Mouse (Mus musculus): ENCODE data around the gene Fbxl17.

Fbxl17 gene

DNA sequence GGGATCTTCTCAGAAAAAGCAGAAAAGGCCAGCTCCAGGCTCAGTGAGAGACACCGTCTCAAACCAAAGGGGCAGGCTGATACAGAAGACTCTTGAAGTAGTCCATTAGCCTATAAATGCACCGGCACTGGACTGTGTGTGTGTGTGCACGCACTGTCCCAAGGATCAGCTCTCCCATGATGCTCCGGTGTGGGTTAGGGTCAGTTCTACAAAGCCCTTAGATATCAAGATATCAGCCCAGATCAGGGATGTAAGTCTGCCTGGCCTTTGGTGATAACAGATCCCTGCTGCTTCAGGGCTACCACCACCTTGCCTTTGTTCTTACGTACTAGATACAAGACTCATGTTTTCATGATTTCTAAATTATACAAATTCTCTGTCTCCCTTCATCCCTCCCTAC lies 294.5 kb downstream of the Fbxl17 start:
- no peak for DNase-seq

DNA sequence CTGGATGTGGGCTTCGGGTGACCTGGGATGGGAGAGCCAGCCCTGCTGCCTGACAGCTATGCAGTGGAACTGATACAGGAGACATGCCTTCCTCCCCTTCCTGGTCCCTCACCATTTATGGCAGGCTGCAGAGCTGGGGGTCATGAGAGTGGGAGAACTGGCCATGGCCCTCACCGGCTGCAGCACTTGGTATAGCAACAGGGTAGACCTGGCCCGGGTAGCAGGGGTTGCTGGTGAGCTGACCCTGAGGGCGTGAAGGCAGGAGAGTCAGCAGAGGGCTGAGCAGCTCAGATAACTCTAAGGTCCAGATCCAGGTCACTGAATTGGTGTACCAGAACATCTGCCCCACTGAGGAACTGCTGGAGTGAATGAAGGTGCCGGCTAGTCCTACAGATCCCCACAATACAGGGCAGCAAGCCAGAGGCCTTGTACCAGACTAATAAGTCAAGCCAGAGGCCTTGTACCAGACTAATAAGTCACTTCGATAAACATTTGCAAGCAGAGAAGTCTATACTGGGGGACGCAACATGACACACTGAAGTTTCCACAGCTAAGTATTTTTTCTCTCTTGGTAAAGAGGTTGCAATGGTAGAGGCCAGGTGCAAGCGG lies 296.1 kb downstream of the Fbxl17 start:
- DNase-seq = no peak

DNA sequence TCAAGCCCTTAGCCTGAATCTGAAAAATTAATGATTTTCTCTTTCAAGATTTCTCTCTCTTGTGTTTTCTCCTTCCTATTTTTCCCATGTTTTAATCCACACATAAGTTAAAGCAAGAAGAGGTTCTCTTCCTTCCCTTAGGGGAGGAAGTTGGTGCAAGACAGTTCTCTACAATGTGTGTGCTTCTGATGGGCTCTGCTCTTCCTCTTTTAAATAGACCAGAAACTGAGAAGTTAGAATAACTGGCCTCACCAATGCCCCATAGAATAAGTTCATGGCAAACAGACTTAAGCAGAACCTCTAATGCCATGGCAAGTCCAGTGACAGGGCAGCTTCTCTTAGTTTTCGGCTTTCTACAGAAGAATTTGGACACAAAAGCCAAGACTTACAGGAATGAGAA lies 301.1 kb downstream of the Fbxl17 start:
- no peak for DNase-seq

DNA sequence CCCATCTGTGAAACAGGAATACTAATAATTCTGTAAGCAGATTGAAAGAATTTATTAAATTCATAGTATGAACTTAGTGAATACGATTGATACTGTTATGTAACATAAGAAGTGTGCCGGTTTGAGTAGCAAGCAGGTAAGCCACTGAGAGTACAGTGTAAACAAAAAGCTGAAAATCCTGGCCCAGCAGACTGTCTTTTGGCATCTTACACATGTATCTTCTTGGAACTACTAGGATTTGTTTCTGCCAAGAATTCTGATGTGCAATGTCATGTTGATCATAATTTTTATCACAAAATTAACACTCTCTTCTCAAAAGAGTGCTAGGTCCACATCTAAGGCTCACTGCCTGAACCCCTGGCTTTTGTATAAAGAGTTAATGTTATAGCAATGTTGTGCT lies 304.3 kb downstream of the Fbxl17 start:
- DNase-seq = no peak

DNA sequence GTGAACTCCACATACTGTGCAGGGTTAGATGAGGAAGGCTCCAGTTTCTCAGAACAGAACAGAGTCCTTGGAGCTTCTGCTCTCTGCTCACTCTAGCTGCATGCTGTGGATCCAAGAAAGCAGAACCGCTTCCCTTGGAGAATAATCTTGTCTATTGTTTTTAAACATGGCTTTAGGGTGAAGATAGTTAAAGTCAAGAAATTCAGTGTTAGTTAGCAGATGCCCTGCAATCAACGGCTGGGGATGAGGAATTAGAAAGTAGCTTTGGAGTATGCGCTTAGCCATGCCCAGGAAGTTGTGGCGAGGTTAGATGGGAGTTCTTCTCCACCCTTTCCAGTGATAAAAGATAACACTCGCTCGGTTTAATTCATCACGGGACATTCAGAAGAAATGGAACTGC lies 306.6 kb downstream of the Fbxl17 start:
- no peak for DNase-seq

DNA sequence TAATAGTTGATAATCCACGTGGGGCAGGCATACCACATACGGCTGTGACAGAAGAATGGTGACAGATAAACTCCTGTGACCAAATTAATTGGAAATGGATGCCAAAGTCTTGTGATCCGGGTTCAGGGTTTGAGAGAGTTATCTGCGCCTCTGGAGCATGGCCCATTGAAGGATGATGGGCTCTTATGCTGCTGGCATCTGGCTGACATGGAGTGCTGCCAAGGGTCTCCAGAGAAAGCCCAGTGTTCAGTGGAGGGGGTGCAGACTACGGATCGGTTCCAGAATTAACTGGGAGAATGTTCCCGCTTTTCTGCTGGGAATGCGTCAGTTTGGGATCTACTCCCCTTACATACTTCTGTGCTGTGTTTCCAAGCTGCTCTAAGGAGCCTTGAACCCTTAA lies 308.5 kb downstream of the Fbxl17 start:
- DNase-seq = no peak

DNA sequence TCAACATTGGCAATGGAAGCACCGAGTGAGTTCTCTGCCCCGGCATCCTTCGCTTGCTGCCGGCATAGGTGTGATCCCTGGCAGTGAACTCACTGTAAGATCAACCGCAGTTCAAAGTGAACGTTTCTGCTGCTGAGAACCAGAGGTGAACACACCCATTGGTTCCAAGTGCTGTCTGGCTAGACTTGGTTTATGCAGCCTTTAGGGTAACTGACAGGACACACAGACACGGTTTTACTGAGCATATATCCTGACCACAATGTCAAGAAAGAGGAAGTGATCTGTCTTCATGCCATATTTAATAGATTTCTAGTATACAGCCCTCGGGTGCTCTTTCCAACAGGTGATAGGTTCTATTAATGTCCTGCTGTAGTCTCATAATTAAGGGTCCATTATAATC lies 310.5 kb downstream of the Fbxl17 start:
- no peak for DNase-seq

DNA sequence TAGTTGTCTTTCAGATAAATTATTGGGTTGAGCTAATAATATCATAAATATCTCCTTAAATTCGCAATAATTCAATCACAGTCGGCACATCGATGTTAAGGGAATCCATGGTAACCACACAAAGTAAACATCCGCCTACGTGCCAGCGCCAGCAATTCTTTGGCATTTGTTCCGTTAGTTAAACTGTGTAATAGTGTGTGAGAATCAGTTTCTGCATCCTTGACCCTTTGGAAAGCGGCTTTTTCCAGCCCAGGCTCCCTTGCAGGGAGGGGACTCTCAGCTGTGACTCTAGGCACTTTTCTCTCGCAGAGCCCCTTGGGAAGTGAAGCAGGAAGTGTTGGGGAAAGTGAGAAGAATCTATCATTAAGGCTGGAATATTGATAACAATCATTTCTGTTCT lies 314.3 kb downstream of the Fbxl17 start:
- peak; percentile 12 to 36 for DNase-seq

DNA sequence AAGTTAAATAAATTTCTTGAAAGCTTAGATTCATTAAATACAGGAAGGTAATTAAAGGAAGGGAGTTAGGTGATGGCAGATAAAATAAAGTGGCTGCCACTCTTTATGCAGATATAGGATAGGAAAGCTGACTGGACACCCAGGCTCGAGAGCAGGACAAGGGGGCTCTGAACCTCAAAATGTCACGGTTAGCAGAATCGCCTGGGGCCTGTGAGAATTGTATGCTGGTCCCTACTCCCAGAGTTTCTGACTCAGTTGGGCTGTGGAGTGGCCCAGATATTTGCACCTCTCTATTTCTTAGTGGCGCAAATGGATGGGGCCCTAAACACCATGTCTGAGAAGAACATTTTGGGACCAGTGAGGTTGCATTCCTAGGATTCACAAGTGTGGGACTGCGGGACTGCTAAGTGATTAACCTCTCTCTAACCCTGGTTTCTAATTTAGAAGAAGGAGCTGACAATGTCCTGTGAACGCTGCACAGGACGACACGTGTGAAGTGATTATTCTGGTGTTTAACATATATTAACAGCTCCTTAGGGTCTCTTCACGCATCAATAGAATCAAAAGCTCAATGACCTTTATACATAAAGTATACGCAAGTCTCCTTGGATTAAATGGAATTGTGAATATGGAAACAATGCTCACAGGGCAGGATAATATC lies 314.8 kb downstream of the Fbxl17 start:
- DNase-seq = no peak

DNA sequence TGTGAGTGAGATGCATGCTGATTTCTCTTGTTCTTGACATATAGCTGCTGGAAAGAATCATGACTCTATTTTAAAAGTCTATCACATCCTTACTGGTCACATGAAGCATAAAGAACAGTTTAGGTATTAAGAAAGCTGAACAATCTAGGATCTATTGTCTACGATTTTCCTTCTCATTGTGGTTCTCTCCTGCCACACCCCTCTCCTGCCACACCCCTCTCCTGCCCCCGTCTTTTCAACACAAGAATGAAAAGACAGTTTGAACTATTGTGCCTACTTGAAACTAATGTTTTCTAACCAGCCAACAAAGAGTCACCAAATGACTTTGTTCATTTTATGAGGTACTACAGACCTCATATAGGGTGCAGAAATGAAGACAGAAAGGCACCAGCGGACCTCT lies 316.4 kb downstream of the Fbxl17 start:
- no peak for DNase-seq

DNA sequence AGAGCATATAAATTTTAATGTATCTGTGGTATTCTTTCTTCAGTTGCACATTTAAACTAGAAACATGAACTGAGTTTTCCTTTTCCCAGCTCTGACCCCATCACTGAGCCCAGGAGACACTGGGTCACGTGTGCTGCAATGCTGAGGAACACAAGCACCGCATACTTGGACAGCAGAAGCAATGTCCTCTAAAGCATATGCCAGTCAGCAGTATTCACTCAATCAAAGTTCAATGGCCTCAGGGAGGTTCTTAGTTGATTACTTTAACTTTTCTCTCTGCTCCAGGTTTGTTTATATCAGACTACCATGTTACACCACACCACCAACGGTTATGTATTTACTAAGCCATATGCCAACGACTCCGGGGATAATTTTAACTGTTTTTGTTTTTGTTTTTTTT lies 318.2 kb downstream of the Fbxl17 start:
- no peak for DNase-seq

DNA sequence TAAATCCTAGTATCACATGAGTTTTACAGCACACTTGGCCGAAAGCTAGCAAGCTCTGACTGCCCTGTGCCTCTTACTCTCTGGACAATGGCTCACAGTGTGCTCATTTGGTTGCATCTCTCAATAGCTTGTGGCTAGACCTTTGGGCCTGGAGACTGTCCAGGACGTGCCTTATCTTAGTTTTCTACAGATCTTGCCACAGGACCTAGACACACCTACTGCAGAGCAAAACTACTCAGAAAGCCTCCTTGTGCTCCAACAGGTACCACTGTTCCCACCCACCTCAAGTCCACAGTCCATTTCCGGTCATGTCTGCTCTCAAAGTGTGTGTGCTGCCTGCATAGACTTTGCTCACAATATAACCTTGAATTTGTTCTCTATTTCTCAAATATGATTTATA lies 319.8 kb downstream of the Fbxl17 start:
- DNase-seq = no peak

DNA sequence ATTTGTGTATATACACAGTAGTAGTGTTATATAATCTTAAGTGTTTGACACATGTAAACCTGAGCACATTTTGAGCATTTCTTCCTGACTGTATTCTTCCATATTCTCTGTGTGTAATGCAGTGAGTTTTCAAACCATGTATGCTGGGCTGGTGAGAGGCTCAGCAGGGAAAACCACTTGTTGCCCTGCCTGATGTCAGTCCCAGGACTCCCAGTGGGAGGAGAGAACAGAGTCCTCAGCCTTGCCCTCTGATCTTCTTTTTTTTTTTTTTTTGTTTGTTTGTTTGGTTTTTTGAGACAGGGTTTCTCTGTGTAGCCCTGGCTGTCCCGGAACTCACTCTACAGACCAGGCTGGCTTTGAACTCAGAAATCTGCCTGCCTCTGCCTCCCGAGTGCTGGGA lies 321.5 kb downstream of the Fbxl17 start:
- no peak for DNase-seq

DNA sequence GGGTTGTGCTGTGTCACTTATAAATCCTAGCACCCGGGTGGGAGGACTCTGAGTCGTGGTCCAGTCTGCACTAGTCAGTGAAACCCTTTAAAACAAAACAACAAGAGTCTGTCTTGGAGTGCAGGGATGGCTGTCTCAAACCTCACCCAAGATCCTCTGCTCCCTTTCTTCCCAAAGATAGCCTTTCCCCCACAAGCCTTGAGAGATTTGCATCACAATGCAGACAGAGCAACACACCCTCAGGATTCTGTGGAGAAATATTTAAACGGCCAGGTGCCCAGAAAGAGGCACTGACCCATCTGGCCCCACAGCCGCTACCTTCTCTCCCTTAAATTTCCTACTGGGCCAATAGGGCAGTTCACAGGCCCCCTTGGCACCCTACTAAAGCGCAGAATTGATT lies 323.4 kb downstream of the Fbxl17 start:
- DNase-seq = no peak

DNA sequence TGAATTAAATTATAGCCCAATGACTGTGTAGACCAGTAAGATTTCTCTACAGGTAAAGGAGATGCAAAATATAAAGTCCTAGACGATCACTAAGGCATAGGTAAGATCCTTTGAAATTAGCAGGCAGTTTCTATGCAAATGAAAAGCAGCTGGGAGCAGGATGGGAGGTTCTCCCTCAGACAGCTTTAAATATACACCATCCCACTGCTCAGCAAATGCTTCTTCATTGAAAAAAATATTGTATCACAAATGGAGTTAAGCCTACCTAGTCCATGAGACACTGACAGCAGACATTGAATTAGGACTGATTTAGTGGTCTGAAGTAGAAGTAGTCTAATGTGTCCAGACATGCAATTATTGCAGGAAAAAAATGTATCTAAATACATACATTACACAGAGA lies 327.1 kb downstream of the Fbxl17 start:
- no peak for DNase-seq

DNA sequence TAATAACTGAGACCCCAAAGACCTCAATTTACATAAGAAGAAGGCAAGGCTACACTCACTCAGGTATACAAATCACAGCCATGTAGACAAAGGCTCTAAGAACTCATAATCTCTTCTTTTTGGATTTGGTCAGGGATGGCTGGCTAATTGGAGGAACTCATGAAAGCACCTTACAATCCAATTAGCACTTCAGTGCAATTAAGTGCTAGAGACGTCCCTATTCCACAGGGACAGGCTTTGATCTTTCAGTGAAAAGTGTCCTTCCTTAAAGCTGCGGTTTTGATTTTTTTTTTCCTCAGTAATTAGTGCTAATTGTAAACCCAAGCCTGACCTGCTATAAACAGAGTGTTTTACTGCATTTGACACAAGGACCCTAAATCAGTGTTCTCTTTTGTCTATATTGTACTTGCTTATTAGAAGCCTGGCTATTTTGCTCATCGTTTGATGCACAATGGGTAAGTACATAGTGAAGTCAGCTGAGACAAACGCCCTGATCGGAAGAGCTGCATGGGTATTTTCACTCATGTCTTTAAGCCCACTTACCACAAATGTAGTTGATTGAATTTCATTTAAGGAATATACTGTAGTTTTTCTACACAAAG lies 327.8 kb downstream of the Fbxl17 start:
- no peak for DNase-seq

DNA sequence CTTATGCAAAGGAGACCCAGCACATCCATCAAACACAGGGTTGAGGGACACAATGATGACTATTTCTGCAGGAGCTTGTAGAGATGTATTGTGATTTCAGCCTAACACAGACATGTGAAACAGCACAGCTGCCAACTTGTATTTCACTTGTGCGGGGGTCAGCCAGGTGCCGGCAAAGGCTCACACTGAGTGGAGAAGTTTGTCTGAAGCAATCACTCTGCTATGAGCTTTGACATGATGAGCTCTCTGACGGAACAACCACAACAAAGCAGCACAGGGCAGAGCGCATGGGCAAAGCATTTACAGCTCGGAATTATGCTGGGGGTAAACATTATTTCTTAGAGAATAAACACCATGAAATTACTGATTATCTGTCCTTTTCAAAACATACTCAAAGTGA lies 328.6 kb downstream of the Fbxl17 start:
- DNase-seq = no peak

DNA sequence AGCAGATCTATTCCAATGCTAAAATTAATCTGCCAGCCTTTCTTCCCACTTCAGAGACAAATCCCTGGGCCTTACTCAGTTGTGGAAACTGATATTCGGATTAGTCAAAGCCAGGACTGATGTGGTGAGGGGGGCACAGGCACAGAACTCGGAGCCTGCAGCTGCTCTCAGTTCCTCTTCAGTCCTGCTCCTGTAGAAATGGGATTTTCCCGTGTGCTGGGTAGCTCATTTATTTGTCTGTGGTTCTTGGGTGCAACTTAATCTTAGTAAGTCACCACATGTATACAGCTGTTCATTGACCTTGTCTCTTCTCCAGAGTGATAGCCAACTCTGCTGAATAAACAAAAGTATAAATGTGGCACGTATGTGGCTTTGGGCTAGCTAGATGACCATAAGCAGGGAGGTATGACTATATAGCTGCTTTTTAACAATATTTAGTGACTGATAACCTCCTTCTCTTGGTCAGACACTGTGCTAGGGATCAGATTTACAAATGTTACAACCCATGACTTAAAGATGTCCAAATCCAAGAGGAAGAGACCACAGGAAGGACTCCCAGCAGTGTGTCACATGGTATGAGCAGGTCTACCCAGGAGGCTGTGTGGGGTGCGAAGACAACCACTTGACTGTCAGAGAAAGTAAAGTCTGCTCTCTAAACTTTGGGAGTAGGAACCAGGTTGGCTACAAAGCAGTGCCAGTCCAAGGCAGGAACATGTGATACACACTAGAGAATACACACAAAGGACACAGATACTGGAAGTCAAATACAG lies 331.6 kb downstream of the Fbxl17 start:
- DNase-seq = no peak

DNA sequence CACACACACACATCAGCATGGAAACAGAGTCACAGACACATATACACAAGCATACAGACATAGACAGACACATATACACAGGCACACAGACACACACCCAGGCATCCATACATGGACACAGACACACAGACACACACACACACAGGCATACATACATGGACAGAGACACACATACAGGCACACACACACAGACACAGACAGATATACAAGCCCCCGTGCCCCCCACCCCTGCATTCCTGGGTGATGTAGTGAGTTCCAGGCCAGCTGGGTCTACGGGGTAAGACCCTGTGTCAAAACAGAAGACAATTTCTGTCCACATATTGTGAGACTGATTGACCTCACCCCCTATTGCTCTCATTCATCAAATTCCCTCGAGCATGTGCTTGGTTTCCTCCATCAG lies 332.6 kb downstream of the Fbxl17 start:
- no peak for DNase-seq

DNA sequence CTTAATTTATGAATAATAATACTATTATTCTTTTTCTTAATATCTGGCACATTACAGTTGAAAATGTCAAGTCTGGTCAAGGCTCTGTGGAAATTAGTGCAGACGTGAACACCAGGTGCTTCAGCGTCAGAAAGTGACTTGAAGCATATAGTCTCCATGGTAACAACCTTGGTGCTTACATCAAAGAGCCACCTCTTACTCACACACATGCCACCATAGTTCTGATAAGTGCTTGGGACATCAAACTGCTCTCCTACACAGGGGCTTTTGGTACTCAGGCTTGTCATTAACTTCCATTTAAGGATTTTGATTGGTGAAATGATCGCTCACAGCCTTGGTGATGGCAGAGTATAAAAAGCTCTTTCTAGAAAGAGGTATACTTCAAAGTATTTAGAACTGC lies 333.1 kb downstream of the Fbxl17 start:
- DNase-seq = no peak

DNA sequence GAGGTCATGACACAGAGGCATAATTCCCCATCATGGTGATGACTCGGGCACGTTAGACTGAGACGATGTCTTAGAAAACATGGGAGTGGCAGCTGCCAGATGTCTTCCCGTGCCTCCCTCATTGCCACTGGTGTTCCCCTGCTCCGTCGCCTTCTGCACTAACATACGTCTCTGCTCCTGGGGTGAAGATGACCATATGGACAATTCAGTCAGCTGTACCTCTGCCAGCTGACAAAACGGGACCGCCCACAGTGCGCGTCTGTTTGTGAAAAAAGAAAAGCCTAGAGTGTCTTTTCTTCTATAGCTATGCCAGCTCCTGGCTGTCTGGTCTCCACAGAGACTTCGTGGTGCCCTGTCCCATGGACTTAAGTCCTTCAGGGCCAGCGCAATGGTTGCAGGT lies 334.0 kb downstream of the Fbxl17 start:
- DNase-seq = no peak

DNA sequence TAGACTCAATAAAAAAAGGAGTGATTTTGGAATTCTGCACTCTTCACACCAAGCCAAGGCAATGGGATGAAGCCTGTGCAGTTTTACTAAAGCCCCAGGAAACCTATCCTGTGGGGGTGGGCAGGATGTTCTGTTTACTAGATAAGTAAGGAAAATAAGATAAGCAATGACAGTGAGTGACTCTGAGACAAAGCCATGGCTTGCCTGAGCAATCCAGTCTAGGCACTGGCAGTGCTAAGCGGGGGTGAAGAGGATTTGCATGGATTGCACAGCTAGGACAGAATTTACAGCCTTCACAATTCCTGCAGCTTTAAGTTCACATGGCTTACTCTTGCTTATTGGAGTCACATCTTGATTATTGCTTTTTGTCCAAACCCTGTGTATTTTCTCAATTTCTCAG lies 335.5 kb downstream of the Fbxl17 start:
- DNase-seq = no peak

DNA sequence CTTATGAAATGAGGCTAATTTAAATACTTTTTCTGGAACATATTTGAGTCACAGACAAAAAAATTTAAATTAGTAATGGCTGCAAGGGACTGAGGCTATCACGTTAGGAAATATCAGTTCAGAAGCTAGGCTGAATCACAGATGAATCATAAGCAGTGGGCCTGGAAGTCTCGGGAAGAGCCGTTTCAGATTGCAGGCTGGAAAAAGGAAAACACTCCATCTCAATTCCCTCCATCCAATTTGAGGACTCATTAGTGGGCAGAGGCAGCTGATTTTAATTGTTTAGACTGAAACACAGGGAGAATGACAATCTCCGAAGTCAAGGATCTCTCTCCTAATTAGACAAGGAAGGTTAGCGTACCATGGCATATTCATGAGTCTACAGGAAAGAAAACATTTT lies 337.9 kb downstream of the Fbxl17 start:
- no peak for DNase-seq

DNA sequence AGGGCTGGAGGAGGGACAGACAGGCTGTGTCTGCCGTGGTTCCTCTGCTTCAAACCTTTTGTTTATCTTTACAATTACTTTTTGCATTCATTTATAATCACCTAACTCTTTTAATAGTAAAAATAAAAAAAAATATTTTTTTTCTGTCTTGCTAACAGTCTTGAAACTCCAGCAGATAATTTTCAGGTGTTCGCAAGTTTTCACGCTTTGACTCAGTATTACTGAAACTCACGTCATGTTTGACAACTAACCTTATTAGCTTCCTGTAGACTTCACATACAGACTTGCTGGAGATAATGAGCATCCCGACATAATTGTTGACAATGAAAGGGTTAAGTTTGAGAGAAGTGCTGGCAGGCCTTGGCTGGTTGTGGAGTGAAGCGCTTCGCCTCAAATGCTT lies 340.6 kb downstream of the Fbxl17 start:
- no peak for DNase-seq

Data from lung, adult 18-20 months (tissue).